Mouse (Mus musculus) hindbrain, postnatal 0 days (tissue): ENCODE measurements at regions not wholly inside any gene's neighbourhood (a gene's known extent, or its start where the extent isn't known, plus 50 kb on each side); places are given as distances from the start of the nearest gene placed in this dataset.
A peak's percentile ranks its signal among the peaks of the same experiment; 100 is the strongest.

Source experiments
- ATAC-seq: fragments of 200-750 bp; cut with Nextera tagmentation; 2 replicates; pipeline ENCODE4 v1.8.0; 2017; ENCODE audit warnings: mild to moderate bottlenecking, moderate TSS enrichment, moderate library complexity
- DNase-seq: peaks from one replicate; pipeline ENCODE4 v3.0.0-alpha.2; 2015; ENCODE audit warnings: low spot score
- H3K27ac ChIP-seq: fragments of 300-500 bp; sonication (generic); 2 replicates; pipeline ENCODE4 v1.5.1; 2014; ENCODE audit warnings: mild to moderate bottlenecking
- H3K27me3 ChIP-seq: fragments of 300-500 bp; sonication (generic); 2 replicates; pipeline ENCODE4 v1.6.1; 2014; ENCODE audit warnings: low read length, mixed read lengths; ENCODE audit not compliant: insufficient read depth
- H3K36me3 ChIP-seq: fragments of 300-500 bp; sonication (generic); 2 replicates; pipeline ENCODE4 v1.6.1; 2014; ENCODE audit warnings: low read length, mixed read lengths; ENCODE audit not compliant: insufficient read depth
- H3K4me1 ChIP-seq: fragments of 300-500 bp; sonication (generic); 2 replicates; pipeline ENCODE4 v1.6.1; 2014; ENCODE audit warnings: antibody characterized with exemption, low read length, mixed read lengths; ENCODE audit not compliant: insufficient read depth
- H3K4me2 ChIP-seq: fragments of 300-500 bp; sonication (generic); 2 replicates; pipeline ENCODE4 v1.6.1; 2014; ENCODE audit warnings: low read depth, mild to moderate bottlenecking, low read length, moderate library complexity, mixed read lengths
- H3K4me3 ChIP-seq: fragments of 300-500 bp; sonication (generic); 2 replicates; pipeline ENCODE4 v1.5.1; 2014; ENCODE audit warnings: low read length
- H3K9ac ChIP-seq: fragments of 300-500 bp; sonication (generic); replicated peaks from 2 replicates; pipeline ENCODE4 v1.6.1; 2014; ENCODE audit warnings: mild to moderate bottlenecking, low read length, moderate library complexity, mixed read lengths
- H3K9me3 ChIP-seq: fragments of 300-500 bp; sonication (generic); 2 replicates; pipeline ENCODE4 v1.6.1; 2016; ENCODE audit warnings: low read length, mixed read lengths
- CTCF ChIP-seq: IDR thresholded peaks from 2 replicates; pipeline ENCODE4 v1.5.1; 2016; ENCODE audit warnings: antibody characterized with exemption, control low read depth, low read depth
- WGBS: fragments of 180-500 bp; shearing (Covaris S2); extraction: QIAGEN DNeasy Blood & Tissue Kit; methylation state at CpG from one replicate; pipeline ENCODE4 v1.1.7; 2014; 5-methylcytosine and 5-hydroxymethylcytosine counted together

DNA sequence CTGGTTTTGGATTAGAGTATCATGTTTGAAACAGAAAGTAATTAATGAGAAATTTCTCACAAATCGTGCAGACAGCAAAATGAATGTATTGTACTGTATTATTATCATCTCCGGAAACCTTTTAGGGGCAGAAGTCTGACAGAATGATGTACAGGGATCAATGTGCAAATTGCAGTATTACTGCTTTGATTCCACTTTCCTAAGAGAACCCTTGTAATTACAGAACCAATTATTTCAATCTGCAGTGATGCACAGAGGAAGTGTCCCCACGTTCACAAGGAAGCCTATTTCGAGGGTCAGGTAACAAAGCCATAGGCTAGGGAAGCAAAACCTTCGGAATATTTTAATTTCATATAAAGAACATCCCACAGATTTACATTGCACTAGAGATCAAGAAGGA, 364.4 kb downstream of the Slc6a15 start:
- Histone ChIP-seq H3K4me3 (no peak overlapping the region), H3K4me1 (no peaks in the 10 kb centered on the region), H3K36me3 (no peaks in the 10 kb centered on the region), H3K4me2 (no peak overlapping the region), H3K9ac (no peak overlapping the region), H3K27ac (no peak overlapping the region), H3K27me3 (no peaks in the 10 kb centered on the region), H3K9me3 (no peaks in the 10 kb centered on the region)
- no peak for ATAC-seq
- WGBS: 43% methylated on average over 5 of the region's 5 CpGs
- TF ChIP-seq CTCF: no peak
- DNase-seq: no peak

DNA sequence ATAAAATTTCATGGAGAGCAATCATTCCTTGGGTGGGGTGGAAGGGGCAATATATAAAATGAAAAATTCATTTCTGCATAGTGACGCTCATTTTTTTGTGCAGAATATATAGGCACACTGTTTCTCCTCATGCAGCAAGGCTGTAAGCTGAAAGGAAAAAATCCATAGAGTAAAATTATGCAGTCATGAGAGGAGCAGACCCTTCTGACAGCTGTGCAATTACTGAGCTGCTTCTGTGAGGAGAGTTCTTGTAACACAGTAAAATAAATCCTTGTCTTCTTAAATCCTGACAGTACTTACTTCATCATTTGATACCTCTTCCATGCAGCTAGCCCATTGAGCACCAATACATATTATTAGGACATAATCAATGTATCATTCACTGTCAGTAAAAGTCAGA, 362.7 kb upstream of the Gm21293 start:
- Histone ChIP-seq H3K27ac (no peak overlapping the region), H3K36me3 (no peaks in the 10 kb centered on the region), H3K4me1 (no peaks in the 10 kb centered on the region), H3K4me2 (no peak overlapping the region), H3K9me3 (no peaks in the 10 kb centered on the region), H3K27me3 (no peaks in the 10 kb centered on the region), H3K4me3 (no peak overlapping the region), H3K9ac (no peak overlapping the region)
- ATAC-seq (no peak), DNase-seq (no peak)
- no peak for TF ChIP-seq CTCF
- WGBS: 76% methylated on average over 1 of the region's 1 CpGs

DNA sequence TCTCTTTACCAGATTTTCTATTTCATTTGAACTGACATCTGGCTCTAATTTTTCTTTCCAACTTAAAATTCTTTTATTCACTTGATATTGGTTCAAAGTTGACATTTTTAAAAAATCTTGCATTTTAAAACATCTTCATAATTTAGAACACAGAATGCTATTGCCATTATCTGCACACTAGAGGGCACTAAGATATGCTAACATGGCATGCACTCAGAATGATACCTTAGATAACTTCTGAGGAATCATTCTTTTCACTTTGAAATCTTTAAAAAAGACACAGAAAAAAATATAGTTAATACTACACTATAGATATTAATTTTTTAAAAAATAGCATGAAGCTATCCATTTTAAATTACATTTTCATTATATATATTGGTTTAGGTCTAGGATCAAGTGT, 357.9 kb upstream of the Gm21293 start:
- Histone ChIP-seq H3K27ac (no peak overlapping the region), H3K27me3 (no peaks in the 10 kb centered on the region), H3K4me3 (no peak overlapping the region), H3K36me3 (no peaks in the 10 kb centered on the region), H3K4me1 (no peaks in the 10 kb centered on the region), H3K4me2 (no peak overlapping the region), H3K9me3 (no peaks in the 10 kb centered on the region), H3K9ac (no peak overlapping the region)
- peak; percentile 67 for TF ChIP-seq CTCF
- peak; percentile 57 for DNase-seq
- ATAC-seq: no peak

DNA sequence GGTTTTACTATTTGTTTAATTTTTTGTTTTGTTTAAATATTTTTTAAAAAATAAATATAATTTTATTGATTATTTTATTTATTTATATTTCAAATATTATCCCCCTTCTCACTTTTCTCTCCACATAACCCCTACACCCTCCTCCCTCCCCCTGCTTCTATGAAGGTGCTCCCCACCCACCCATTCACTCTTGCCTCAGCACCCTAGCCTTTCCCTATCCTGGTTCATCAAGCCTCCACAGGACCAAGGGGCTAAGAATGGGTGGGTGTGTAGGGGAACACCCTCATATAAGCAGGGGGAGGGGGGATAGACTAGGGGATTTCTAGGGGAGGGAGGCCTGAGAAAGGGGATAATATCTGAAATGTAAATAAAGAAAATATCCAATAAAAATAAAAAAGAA, 313.7 kb upstream of the Gm21293 start:
- H3K9ac ChIP-seq: no peak overlapping the region
- H3K36me3 ChIP-seq: no peaks in the 10 kb centered on the region
- no peak for DNase-seq
- no peak overlapping the region for H3K4me3 ChIP-seq
- H3K27ac ChIP-seq: no peak overlapping the region
- H3K4me2 ChIP-seq: no peak overlapping the region
- ATAC-seq: no peak
- H3K27me3 ChIP-seq: no peaks in the 10 kb centered on the region
- H3K9me3 ChIP-seq: no peaks in the 10 kb centered on the region
- no peaks in the 10 kb centered on the region for H3K4me1 ChIP-seq
- TF ChIP-seq CTCF: no peak

DNA sequence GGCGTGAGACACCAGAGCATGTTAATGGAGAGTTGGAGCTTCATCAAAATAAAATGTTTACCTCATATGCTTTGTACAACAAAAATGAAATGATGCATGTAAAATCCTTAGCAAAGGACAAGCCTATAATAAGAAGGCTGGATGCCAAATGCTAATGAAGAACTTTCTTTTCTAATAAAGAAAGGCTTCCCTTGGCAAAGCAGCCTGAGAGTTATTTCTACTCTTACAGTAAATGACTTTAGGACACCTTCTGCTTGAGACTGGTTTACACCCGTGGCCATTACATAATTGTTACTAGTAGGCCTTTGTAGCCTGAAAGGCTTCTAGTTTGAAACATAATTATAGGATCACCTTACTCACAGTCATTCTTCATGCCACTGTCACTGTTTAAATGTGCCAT, 310.7 kb upstream of the Gm21293 start:
- Histone ChIP-seq H3K4me1 (no peaks in the 10 kb centered on the region), H3K36me3 (no peaks in the 10 kb centered on the region), H3K4me3 (no peak overlapping the region), H3K4me2 (no peak overlapping the region), H3K9ac (no peak overlapping the region), H3K27me3 (no peaks in the 10 kb centered on the region), H3K27ac (no peak overlapping the region), H3K9me3 (no peaks in the 10 kb centered on the region)
- DNase-seq (peak; percentile 7), ATAC-seq (no peak)
- WGBS: 36% methylated on average over 2 of the region's 2 CpGs
- no peak for TF ChIP-seq CTCF

DNA sequence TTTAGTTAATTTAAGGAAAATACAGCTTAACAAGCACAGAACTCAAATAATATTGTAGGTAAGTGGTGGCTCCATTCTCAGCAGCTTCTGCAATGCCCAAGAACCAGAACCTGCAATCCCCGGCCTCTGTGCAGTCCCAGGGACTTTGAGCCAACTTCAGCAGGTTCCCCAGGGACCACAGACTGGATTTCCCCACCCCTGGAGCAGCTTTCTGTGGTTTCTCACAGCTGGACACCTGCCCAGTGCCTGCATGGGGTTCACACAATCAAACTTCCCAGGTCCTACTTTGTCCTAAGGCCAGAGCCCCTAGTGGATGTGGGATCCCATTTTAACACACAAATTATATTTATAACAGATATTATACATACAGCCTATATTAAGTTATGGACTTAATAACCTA, 287.6 kb upstream of the Gm21293 start:
- Histone ChIP-seq H3K27me3 (no peaks in the 10 kb centered on the region), H3K4me2 (no peak overlapping the region), H3K4me1 (no peaks in the 10 kb centered on the region), H3K9me3 (no peaks in the 10 kb centered on the region), H3K4me3 (no peak overlapping the region), H3K36me3 (no peaks in the 10 kb centered on the region), H3K27ac (no peak overlapping the region), H3K9ac (no peak overlapping the region)
- TF ChIP-seq CTCF: no peak
- ATAC-seq: no peak
- WGBS: 56% methylated on average over 1 of the region's 1 CpGs
- DNase-seq: no peak

DNA sequence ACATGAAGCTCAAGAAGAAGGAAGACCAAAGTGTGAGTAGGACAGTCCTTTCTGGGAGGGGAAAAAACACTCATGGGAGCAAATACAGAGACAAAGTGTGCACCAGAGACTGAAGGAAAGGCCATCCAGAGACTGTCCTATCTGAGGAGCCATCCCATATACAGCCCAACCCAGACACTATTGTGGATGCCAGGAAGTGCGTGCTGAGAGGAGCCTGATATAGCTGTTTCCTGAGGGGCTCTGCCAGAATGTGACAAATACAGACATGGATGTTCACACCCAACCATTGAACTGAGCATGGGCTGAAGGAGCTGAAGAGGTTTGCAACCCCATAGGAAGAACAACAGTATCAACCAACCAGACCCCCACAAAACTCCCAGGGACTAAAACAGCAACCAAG, 281.9 kb upstream of the Gm21293 start:
- no peaks in the 10 kb centered on the region for H3K4me1 ChIP-seq
- no peaks in the 10 kb centered on the region for H3K9me3 ChIP-seq
- DNase-seq (no peak), ATAC-seq (no peak)
- WGBS: 78% methylated on average over 1 of the region's 1 CpGs
- H3K9ac ChIP-seq: no peak overlapping the region
- no peaks in the 10 kb centered on the region for H3K27me3 ChIP-seq
- H3K36me3 ChIP-seq: no peaks in the 10 kb centered on the region
- no peak for TF ChIP-seq CTCF
- H3K27ac ChIP-seq: no peak overlapping the region
- H3K4me2 ChIP-seq: no peak overlapping the region
- H3K4me3 ChIP-seq: no peak overlapping the region
